ENCODE assay signal across 17 mouse cellular contexts in the genomic region with DNA sequence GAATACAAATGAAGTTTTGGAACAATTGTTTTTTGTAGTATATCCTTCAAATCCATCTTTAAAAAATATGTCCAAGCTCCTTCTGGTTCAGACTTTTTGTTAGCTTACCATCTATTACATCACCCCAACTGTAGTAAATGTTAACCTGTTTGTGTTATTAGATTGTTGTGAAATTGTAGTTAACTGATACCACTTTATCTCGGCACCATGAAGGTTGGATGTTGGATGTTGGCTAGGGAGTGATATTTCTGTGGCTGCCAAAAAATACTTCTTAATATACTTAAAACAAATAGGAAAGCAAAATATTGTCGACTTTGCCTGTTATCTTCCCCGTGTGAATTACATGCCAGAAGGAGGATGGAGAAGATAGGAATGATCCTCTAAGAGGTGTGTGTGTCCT.
"Had no signal": no experiment of that assay in that cellular context is flagged by ENCODE, and none has a peak within 500 bp of the region (broad histone marks: within the 10 kb centered on the region; RNA-seq: fewer than 3 reads in every experiment).

No protein-coding gene starts in this region.

- ATAC-seq: liver, embryonic 12.5 days had no signal

- H3K4me3 ChIP-seq: limb, embryonic 13.5 days; liver, embryonic 12.5 days; midbrain, embryonic 10.5 days; myocyte; neural tube, embryonic 12.5 days had no signal

- H3K27ac ChIP-seq: limb, embryonic 13.5 days; liver, embryonic 12.5 days; midbrain, embryonic 10.5 days; neural tube, embryonic 12.5 days had no signal

- H3K9me3 ChIP-seq: limb, embryonic 13.5 days; liver, embryonic 12.5 days; midbrain, embryonic 10.5 days; neural tube, embryonic 12.5 days had no signal

- DNase-seq: kidney, adult 8-10 months; kidney, postnatal 25 days; layer of hippocampus, adult 9-11 months; left cerebral cortex, postnatal 4 days; lung, embryonic 14.5 days; lung, postnatal 10 days; lung, postnatal 4 days; retina, postnatal 1 day; right cerebral cortex, postnatal 4 days; spleen, adult 18-20 months; thymus, adult 18-20 months; thymus, postnatal 14 days had no signal

- H3K4me1 ChIP-seq: liver, embryonic 12.5 days; midbrain, embryonic 10.5 days had no signal

- H3K9ac ChIP-seq: limb, embryonic 13.5 days; liver, embryonic 12.5 days; lung, embryonic 14.5 days; neural tube, embryonic 12.5 days had no signal

- H3K4me2 ChIP-seq: limb, embryonic 13.5 days; liver, embryonic 12.5 days; lung, embryonic 14.5 days; neural tube, embryonic 12.5 days had no signal

- H3K27me3 ChIP-seq: limb, embryonic 13.5 days; liver, embryonic 12.5 days; neural tube, embryonic 12.5 days had no signal

- H3K36me3 ChIP-seq: limb, embryonic 13.5 days; liver, embryonic 12.5 days; midbrain, embryonic 10.5 days; neural tube, embryonic 12.5 days had no signal
